ENCODE assay signal across 10 mouse cellular contexts in genomic region chr11:116840748-116841147, GRCm38 (mm10). TPM values are rescaled to one million over a fixed set of nuclear protein-coding genes. Genes with fewer than 3 reads are reported as not detected.
A peak's percentile ranks its signal among the peaks of the same experiment; 100 is the strongest.
DNase-seq lines count a peak whose midpoint lies in the region; ATAC-seq and TF ChIP-seq lines count a peak whose summit lies in the region.
"Had no signal": no experiment of that assay in that cellular context is flagged by ENCODE, and none has a peak within 500 bp of the region (broad histone marks: within the 10 kb centered on the region; RNA-seq: fewer than 3 reads in every experiment).

No protein-coding gene starts in this region.

- intact Hi-C loops in gastrocnemius, postnatal 36 days (cut with DNase I) = no loop called here

- 0 out of 2 replicates have a peak overlapping the region, but pooled peaks have one; percentile 87 for H3K4me3 ChIP-seq in kidney, postnatal 0 days (replicated peaks; ENCODE audit: low read depth, low read length)
- H3K4me3 ChIP-seq in embryonic facial prominence, embryonic 14.5 days (ENCODE audit: low read depth, low read length) = peak overlapping the region; percentile 74
- peak overlapping the region; percentile 78; the same call in 1 of the 2 replicates for H3K4me3 ChIP-seq in intestine, postnatal 0 days (ENCODE audit: low read depth, low read length)
- 0 out of 2 replicates have a peak overlapping the region, but pooled peaks have one; percentile 13 for H3K4me3 ChIP-seq in neural tube, embryonic 12.5 days

- H3K36me3 ChIP-seq in kidney, postnatal 0 days (ENCODE audit: insufficient read depth, low read length) = peaks cover 46% of the 10 kb centered on the region
- peaks cover 55% of the 10 kb centered on the region for H3K36me3 ChIP-seq in embryonic facial prominence, embryonic 14.5 days (ENCODE audit: control insufficient read depth, insufficient read depth, low read length)
- peaks cover 48% of the 10 kb centered on the region for H3K36me3 ChIP-seq in intestine, postnatal 0 days (ENCODE audit: control insufficient read depth, insufficient read depth)
- peaks cover 51% of the 10 kb centered on the region for H3K36me3 ChIP-seq in neural tube, embryonic 12.5 days

- H3K9ac ChIP-seq in kidney, postnatal 0 days (ENCODE audit: low read depth, low read length) = no peak overlapping the region
- peak overlapping the region; percentile 36; the same call in 1 of the 2 replicates for H3K9ac ChIP-seq in embryonic facial prominence, embryonic 14.5 days (ENCODE audit: low read depth, low read length)
- H3K9ac ChIP-seq in intestine, postnatal 0 days (ENCODE audit: low read depth, low read length) = peak overlapping the region; percentile 31; the same call in 1 of the 2 replicates
- H3K9ac ChIP-seq in neural tube, embryonic 12.5 days = peak overlapping the region; percentile 30; the same call in 1 of the 2 replicates

- no peaks in the 10 kb centered on the region for H3K9me3 ChIP-seq in kidney, postnatal 0 days (replicated peaks; ENCODE audit: low read length)
- H3K9me3 ChIP-seq in embryonic facial prominence, embryonic 14.5 days (ENCODE audit: control insufficient read depth, low read length) = no peaks in the 10 kb centered on the region
- H3K9me3 ChIP-seq in intestine, postnatal 0 days (ENCODE audit: control insufficient read depth) = no peaks in the 10 kb centered on the region
- no peaks in the 10 kb centered on the region for H3K9me3 ChIP-seq in neural tube, embryonic 12.5 days

- DNase-seq in kidney, postnatal 0 days (ENCODE audit: low spot score) = no peak
- DNase-seq in kidney, postnatal 14 days = no peak
- no peak for DNase-seq in embryonic facial prominence, embryonic 14.5 days (ENCODE audit: low spot score)
- DNase-seq in layer of hippocampus, adult 11-12 months (ENCODE audit: low spot score) = no peak
- DNase-seq in gastrocnemius, postnatal 36 days = no peak
- no peak for DNase-seq in kidney, postnatal 36 days
- DNase-seq: kidney, adult 2 months; thymus, adult 2 months had no signal

- no peak overlapping the region for H3K27ac ChIP-seq in kidney, postnatal 0 days
- H3K27ac ChIP-seq in embryonic facial prominence, embryonic 14.5 days (replicated peaks; ENCODE audit: low read depth, low read length) = no peak overlapping the region
- H3K27ac ChIP-seq in intestine, postnatal 0 days (ENCODE audit: low read depth, low read length) = peak overlapping the region; percentile 15
- no peak overlapping the region for H3K27ac ChIP-seq in neural tube, embryonic 12.5 days

- 77% methylated on average over 4 of the region's 4 CpGs for WGBS in kidney, postnatal 0 days
- 72% methylated on average over 4 of the region's 4 CpGs for WGBS in embryonic facial prominence, embryonic 14.5 days
- WGBS in intestine, postnatal 0 days = 55% methylated on average over 4 of the region's 4 CpGs
- WGBS in neural tube, embryonic 12.5 days = 89% methylated on average over 4 of the region's 4 CpGs

- H3K27me3 ChIP-seq in kidney, postnatal 0 days (ENCODE audit: insufficient read depth, low read length) = no peaks in the 10 kb centered on the region
- H3K27me3 ChIP-seq in embryonic facial prominence, embryonic 14.5 days (replicated peaks; ENCODE audit: control insufficient read depth, insufficient read depth, low read length) = no peaks in the 10 kb centered on the region
- H3K27me3 ChIP-seq in intestine, postnatal 0 days (replicated peaks; ENCODE audit: control insufficient read depth, insufficient read depth, low read length) = no peaks in the 10 kb centered on the region
- H3K27me3 ChIP-seq in neural tube, embryonic 12.5 days (replicated peaks) = no peaks in the 10 kb centered on the region

- peak overlapping the region; percentile 90 for H3K4me2 ChIP-seq in kidney, postnatal 0 days (ENCODE audit: low read length)
- H3K4me2 ChIP-seq in embryonic facial prominence, embryonic 14.5 days (ENCODE audit: low read depth, low read length) = peak overlapping the region; percentile 60
- H3K4me2 ChIP-seq in intestine, postnatal 0 days (replicated peaks; ENCODE audit: low read depth) = peak overlapping the region; percentile 69
- peak overlapping the region; percentile 91 for H3K4me2 ChIP-seq in neural tube, embryonic 12.5 days (replicated peaks)

- no peak for ATAC-seq in kidney, postnatal 0 days (replicated peaks; ENCODE audit: low FRiP score, low read depth)
- ATAC-seq in embryonic facial prominence, embryonic 14.5 days (ENCODE audit: low read depth) = no peak
- ATAC-seq in intestine, postnatal 0 days = no peak
- no peak for ATAC-seq in neural tube, embryonic 12.5 days (ENCODE audit: low FRiP score, low read depth)

- peak; percentile 10; the same call in 1 of the 2 replicates for TF ChIP-seq CTCF in kidney, postnatal 0 days (IDR thresholded peaks at IDR 0.05; ENCODE audit: low read depth)
- TF ChIP-seq CTCF in intestine, postnatal 0 days (IDR thresholded peaks at IDR 0.05; ENCODE audit: low read depth) = peak; percentile 40; the same call in 1 of the 2 replicates

- H3K4me1 ChIP-seq in kidney, postnatal 0 days (replicated peaks; ENCODE audit: insufficient read depth, low read length) = peaks cover 28% of the 10 kb centered on the region
- H3K4me1 ChIP-seq in embryonic facial prominence, embryonic 14.5 days (ENCODE audit: control insufficient read depth, insufficient read depth, low read length) = peaks cover 23% of the 10 kb centered on the region
- peaks cover 11% of the 10 kb centered on the region; the same call in 1 of the 2 replicates for H3K4me1 ChIP-seq in intestine, postnatal 0 days (replicated peaks; ENCODE audit: control insufficient read depth, insufficient read depth, low read length)
- H3K4me1 ChIP-seq in neural tube, embryonic 12.5 days = peaks cover 39% of the 10 kb centered on the region

RNA-seq across cellular contexts. Expression of gene Mettl23, which starts 2.3 kb away (rescaled TPM):
- 60.2 and 71.5 TPM in 2 replicates for polyA plus RNA-seq in kidney, postnatal 0 days (2015; fragmentation: Nextera tagmentation; extraction: Ambion mirVana)
- 75.8 and 77.4 TPM in 2 replicates for polyA plus RNA-seq in embryonic facial prominence, embryonic 14.5 days (2014; fragmentation: Nextera tagmentation; extraction: Ambion mirVana)
- 34.1 and 37.1 TPM in 2 replicates for polyA plus RNA-seq in intestine, postnatal 0 days (2015; fragmentation: Nextera tagmentation; extraction: Ambion mirVana)
- 63.7 and 64.0 TPM in 2 replicates for polyA plus RNA-seq in neural tube, embryonic 12.5 days (2016; fragmentation: Nextera tagmentation; extraction: Ambion mirVana)
- 10 to 100 TPM; 30.0 to 39.2 TPM for total RNA-seq in gastrocnemius, postnatal 36 days (2021)

RNA-seq across cellular contexts. Expression of gene Jmjd6, which starts 2.5 kb away (rescaled TPM):
- 52.8 and 54.1 TPM in 2 replicates for polyA plus RNA-seq in kidney, postnatal 0 days (2015; fragmentation: Nextera tagmentation; extraction: Ambion mirVana)
- polyA plus RNA-seq in embryonic facial prominence, embryonic 14.5 days (2014; fragmentation: Nextera tagmentation; extraction: Ambion mirVana) = 72.9 and 74.8 TPM in 2 replicates
- 44.4 and 44.7 TPM in 2 replicates for polyA plus RNA-seq in intestine, postnatal 0 days (2015; fragmentation: Nextera tagmentation; extraction: Ambion mirVana)
- polyA plus RNA-seq in neural tube, embryonic 12.5 days (2016; fragmentation: Nextera tagmentation; extraction: Ambion mirVana) = 92.0 and 94.4 TPM in 2 replicates
- 10 to 100 TPM; 20.4 to 20.5 TPM for total RNA-seq in gastrocnemius, postnatal 36 days (2021)

RNA-seq across cellular contexts. Expression of gene Mfsd11, which starts 11.5 kb away (rescaled TPM):
- polyA plus RNA-seq in kidney, postnatal 0 days (2015; fragmentation: Nextera tagmentation; extraction: Ambion mirVana) = 48.4 and 53.6 TPM in 2 replicates
- polyA plus RNA-seq in embryonic facial prominence, embryonic 14.5 days (2014; fragmentation: Nextera tagmentation; extraction: Ambion mirVana) = 42.8 and 43.9 TPM in 2 replicates
- 100 and 109 TPM in 2 replicates for polyA plus RNA-seq in intestine, postnatal 0 days (2015; fragmentation: Nextera tagmentation; extraction: Ambion mirVana)
- polyA plus RNA-seq in neural tube, embryonic 12.5 days (2016; fragmentation: Nextera tagmentation; extraction: Ambion mirVana) = 48.2 and 49.3 TPM in 2 replicates
- total RNA-seq in gastrocnemius, postnatal 36 days (2021) = 10 to 100 TPM; 20.7 to 25.8 TPM

RNA-seq across cellular contexts. Expression of gene Srsf2, which starts 12.1 kb away (rescaled TPM):
- polyA plus RNA-seq in kidney, postnatal 0 days (2015; fragmentation: Nextera tagmentation; extraction: Ambion mirVana) = 664 and 665 TPM in 2 replicates
- polyA plus RNA-seq in embryonic facial prominence, embryonic 14.5 days (2014; fragmentation: Nextera tagmentation; extraction: Ambion mirVana) = 663 and 697 TPM in 2 replicates
- 354 and 366 TPM in 2 replicates for polyA plus RNA-seq in intestine, postnatal 0 days (2015; fragmentation: Nextera tagmentation; extraction: Ambion mirVana)
- 791 and 816 TPM in 2 replicates for polyA plus RNA-seq in neural tube, embryonic 12.5 days (2016; fragmentation: Nextera tagmentation; extraction: Ambion mirVana)
- 10 to 100 TPM; 59.8 to 80.2 TPM for total RNA-seq in gastrocnemius, postnatal 36 days (2021)

RNA-seq across cellular contexts. Expression of gene Mxra7, which starts 12.9 kb away (rescaled TPM):
- 17.6 and 18.3 TPM in 2 replicates for polyA plus RNA-seq in kidney, postnatal 0 days (2015; fragmentation: Nextera tagmentation; extraction: Ambion mirVana)
- 17.3 and 17.6 TPM in 2 replicates for polyA plus RNA-seq in embryonic facial prominence, embryonic 14.5 days (2014; fragmentation: Nextera tagmentation; extraction: Ambion mirVana)
- 33.6 and 39.4 TPM in 2 replicates for polyA plus RNA-seq in intestine, postnatal 0 days (2015; fragmentation: Nextera tagmentation; extraction: Ambion mirVana)
- polyA plus RNA-seq in neural tube, embryonic 12.5 days (2016; fragmentation: Nextera tagmentation; extraction: Ambion mirVana) = 91.2 and 110 TPM in 2 replicates
- total RNA-seq in gastrocnemius, postnatal 36 days (2021) = 10 to 100 TPM; 11.4 to 12.7 TPM

Comparison
In these comparisons a context has a peak if more than half of its experiments do, and no peak if none do; other contexts are left out.
1. H3K4me3 ChIP-seq: peak in every context shown above with its lines; median percentile 87 in kidney, postnatal 0 days; 78 in intestine, postnatal 0 days; 74 in embryonic facial prominence, embryonic 14.5 days; 13 in neural tube, embryonic 12.5 days.